8 mouse cellular contexts compared by ENCODE assay signal in the genomic region with DNA sequence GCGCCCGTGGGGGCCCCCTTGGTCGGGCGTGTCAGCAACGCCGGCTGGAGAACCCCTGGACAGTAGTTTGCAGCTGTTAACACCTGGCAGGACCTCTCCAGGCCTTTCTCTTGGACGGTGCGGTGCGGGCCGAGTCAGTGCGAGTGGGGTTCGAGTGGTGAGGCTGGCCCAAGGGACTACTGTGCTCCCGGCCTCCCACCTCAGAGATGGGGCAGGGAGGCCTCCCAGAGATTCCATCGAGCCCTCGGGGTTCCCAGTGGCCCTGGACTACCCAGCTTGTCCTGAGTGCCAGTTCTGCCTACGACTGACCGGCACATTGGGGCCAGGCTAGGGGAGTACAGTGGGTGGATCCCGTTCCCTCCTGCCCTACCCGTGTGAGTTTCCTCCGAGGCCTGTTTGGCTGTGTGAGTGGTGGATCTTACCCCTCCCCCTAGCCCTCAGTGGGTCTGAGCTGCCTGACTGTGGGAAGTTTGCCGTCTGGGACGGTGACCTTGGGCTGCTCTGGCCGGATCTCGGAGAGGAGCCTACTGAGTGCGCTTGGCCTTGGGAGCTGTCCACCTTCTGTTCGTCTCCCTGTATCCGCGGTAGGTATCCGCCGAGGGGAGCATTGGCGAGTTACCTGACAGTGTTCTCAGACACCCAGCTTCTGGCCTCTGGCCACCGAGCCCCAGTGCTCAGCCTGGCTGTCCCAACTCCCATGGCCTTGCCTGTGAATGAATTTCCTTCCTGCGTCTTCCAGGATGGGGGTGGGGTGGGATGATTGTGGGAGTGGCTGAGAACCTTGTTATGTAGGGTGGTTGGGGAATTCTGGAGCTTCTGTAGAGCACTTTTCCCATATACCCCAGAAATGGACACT. TPM values are rescaled to one million over a fixed set of nuclear protein-coding genes. Genes with fewer than 3 reads are reported as not detected.
DNase-seq lines count a peak whose midpoint lies in the region; ATAC-seq lines count a peak whose summit lies in the region.

No protein-coding gene starts in this region.

- peak overlapping the region; percentile 99 for H3K27ac ChIP-seq in forebrain, embryonic 16.5 days (ENCODE audit: low read length)
- H3K27ac ChIP-seq in hindbrain, embryonic 11.5 days (ENCODE audit: low read depth, low read length) = peak overlapping the region; percentile 95
- H3K27ac ChIP-seq in limb, embryonic 10.5 days = peak overlapping the region; percentile 94
- H3K27ac ChIP-seq in midbrain, embryonic 10.5 days (replicated peaks) = peak overlapping the region; percentile 92

- peak overlapping the region; percentile 91 for H3K4me2 ChIP-seq in forebrain, embryonic 16.5 days (ENCODE audit: low read length)
- peak overlapping the region; percentile 96 for H3K4me2 ChIP-seq in hindbrain, embryonic 11.5 days (replicated peaks; ENCODE audit: low read depth, low read length)

- H3K9ac ChIP-seq in forebrain, embryonic 16.5 days (replicated peaks; ENCODE audit: low read depth, low read length) = peak overlapping the region; percentile 85
- H3K9ac ChIP-seq in hindbrain, embryonic 11.5 days (ENCODE audit: low read depth, low read length) = peak overlapping the region; percentile 88

- no peaks in the 10 kb centered on the region for H3K27me3 ChIP-seq in forebrain, embryonic 16.5 days (replicated peaks; ENCODE audit: control insufficient read depth, insufficient read depth, low read length)
- H3K27me3 ChIP-seq in hindbrain, embryonic 11.5 days (ENCODE audit: control insufficient read depth, insufficient read depth, low read length) = peaks cover 22% of the 10 kb centered on the region
- H3K27me3 ChIP-seq in limb, embryonic 10.5 days (ENCODE audit: low read depth, poor library complexity, severe bottlenecking) = 0 out of 2 replicates have a peak, but pooled peaks cover 3% of the 10 kb centered on the region
- peaks cover 35% of the 10 kb centered on the region for H3K27me3 ChIP-seq in midbrain, embryonic 10.5 days (ENCODE audit: low read depth, poor library complexity, severe bottlenecking)

- DNase-seq in layer of hippocampus, adult 9-11 months = peak; percentile 72
- no peak for DNase-seq in layer of hippocampus, postnatal 25 days (ENCODE audit: extremely low spot score in 1 of 2, low spot score in 1 of 2)
- peak; percentile 85 for DNase-seq in cerebellum, adult 11-12 months
- peak; percentile 58 for DNase-seq in hindbrain, embryonic 11.5 days (ENCODE audit: low spot score)
- peak; percentile 62 for DNase-seq in limb, embryonic 10.5 days (ENCODE audit: low spot score)
- DNase-seq in midbrain, embryonic 10.5 days (ENCODE audit: low spot score) = peak; percentile 55
- DNase-seq in spleen, postnatal 10 days (ENCODE audit: low spot score in 2 of 2) = peak; percentile 60 to 72

- H3K4me3 ChIP-seq in forebrain, embryonic 16.5 days (replicated peaks; ENCODE audit: low read length) = peak overlapping the region; percentile 88
- H3K4me3 ChIP-seq in hindbrain, embryonic 11.5 days (ENCODE audit: low read depth, low read length) = peak overlapping the region; percentile 88
- H3K4me3 ChIP-seq in limb, embryonic 10.5 days = peak overlapping the region; percentile 94
- H3K4me3 ChIP-seq in midbrain, embryonic 10.5 days = peak overlapping the region; percentile 87

- H3K4me1 ChIP-seq in forebrain, embryonic 16.5 days (replicated peaks; ENCODE audit: control insufficient read depth, insufficient read depth, low read length) = peaks cover 67% of the 10 kb centered on the region
- peaks cover 29% of the 10 kb centered on the region for H3K4me1 ChIP-seq in hindbrain, embryonic 11.5 days (replicated peaks; ENCODE audit: control insufficient read depth, insufficient read depth, low read length)
- H3K4me1 ChIP-seq in limb, embryonic 10.5 days = peaks cover 94% of the 10 kb centered on the region
- peaks cover 89% of the 10 kb centered on the region for H3K4me1 ChIP-seq in midbrain, embryonic 10.5 days

- ATAC-seq in forebrain, embryonic 16.5 days = no peak
- ATAC-seq in hindbrain, embryonic 11.5 days (ENCODE audit: low FRiP score) = peak; percentile 17

- under 1% methylated on average over 33 of the region's 33 CpGs for WGBS in forebrain, embryonic 16.5 days
- WGBS in hindbrain, embryonic 11.5 days = 3% methylated on average over 33 of the region's 33 CpGs
- 1% methylated on average over 33 of the region's 33 CpGs for WGBS in limb, embryonic 10.5 days
- WGBS in midbrain, embryonic 10.5 days = 1% methylated on average over 33 of the region's 33 CpGs

- no peaks in the 10 kb centered on the region for H3K9me3 ChIP-seq in forebrain, embryonic 16.5 days (ENCODE audit: control insufficient read depth, low read length)
- no peaks in the 10 kb centered on the region for H3K9me3 ChIP-seq in hindbrain, embryonic 11.5 days (ENCODE audit: control insufficient read depth, low read length)
- H3K9me3 ChIP-seq in limb, embryonic 10.5 days (replicated peaks) = no peaks in the 10 kb centered on the region
- H3K9me3 ChIP-seq in midbrain, embryonic 10.5 days (replicated peaks) = no peaks in the 10 kb centered on the region

- no peaks in the 10 kb centered on the region for H3K36me3 ChIP-seq in forebrain, embryonic 16.5 days (ENCODE audit: control insufficient read depth, insufficient read depth)
- H3K36me3 ChIP-seq in hindbrain, embryonic 11.5 days (ENCODE audit: control insufficient read depth, insufficient read depth, low read length) = no peaks in the 10 kb centered on the region
- 0 out of 2 replicates have a peak, but pooled peaks cover 3% of the 10 kb centered on the region for H3K36me3 ChIP-seq in limb, embryonic 10.5 days
- H3K36me3 ChIP-seq in midbrain, embryonic 10.5 days = no peaks in the 10 kb centered on the region

RNA-seq across cellular contexts. Expression of gene Mef2d, which starts 1.0 kb away (rescaled TPM):
- 100 to 1,000 TPM; 179 to 212 TPM for total RNA-seq in layer of hippocampus, postnatal 25 days (2021)
- 25.1 and 28.3 TPM in 2 replicates for polyA plus RNA-seq in forebrain, embryonic 16.5 days (2015; fragmentation: Nextera tagmentation; extraction: Ambion mirVana)
- polyA plus RNA-seq in hindbrain, embryonic 11.5 days (2014; fragmentation: Nextera tagmentation; extraction: Ambion mirVana) = 12.0 and 12.3 TPM in 2 replicates
- 12.3 and 14.0 TPM in 2 replicates for polyA plus RNA-seq in limb, embryonic 10.5 days (2016; fragmentation: Nextera tagmentation; extraction: Ambion mirVana)
- polyA plus RNA-seq in midbrain, embryonic 10.5 days (2016; fragmentation: Nextera tagmentation; extraction: Ambion mirVana) = 8.2 and 11.0 TPM in 2 replicates

Comparison
In these comparisons a context has a peak if more than half of its experiments do, and no peak if none do; other contexts are left out.
1. DNase-seq: peak in layer of hippocampus, adult 9-11 months (single experiment), cerebellum, adult 11-12 months (single experiment), hindbrain, embryonic 11.5 days (single experiment), limb, embryonic 10.5 days (single experiment), midbrain, embryonic 10.5 days (single experiment) and spleen, postnatal 10 days (2 of 2); none in layer of hippocampus, postnatal 25 days (0 of 2).
2. Peak in every context shown above with its lines, with median percentiles within 50 percentile points of each other: H3K27ac ChIP-seq and H3K4me3 ChIP-seq.